Mouse (Mus musculus) adrenal gland, adult 8-10 months (tissue): ENCODE data around the gene Papln. TPM values are rescaled to one million over a fixed set of nuclear protein-coding genes. Genes with fewer than 3 reads are reported as not detected.

ENCODE experiments used
- DNase-seq: peaks from one replicate; pipeline ENCODE4 v3.0.0; 2022
- total RNA-seq, 4 experiments: library from RNA; stranded (reverse); gene quantifications; 2 replicates each; pipeline ENCODE4 v1.2.4; 2022

The Papln gene
- total RNA-seq, 4 experiments from 2014 or later, result 2.4 to 4.1 (median 3.2) TPM

DNA sequence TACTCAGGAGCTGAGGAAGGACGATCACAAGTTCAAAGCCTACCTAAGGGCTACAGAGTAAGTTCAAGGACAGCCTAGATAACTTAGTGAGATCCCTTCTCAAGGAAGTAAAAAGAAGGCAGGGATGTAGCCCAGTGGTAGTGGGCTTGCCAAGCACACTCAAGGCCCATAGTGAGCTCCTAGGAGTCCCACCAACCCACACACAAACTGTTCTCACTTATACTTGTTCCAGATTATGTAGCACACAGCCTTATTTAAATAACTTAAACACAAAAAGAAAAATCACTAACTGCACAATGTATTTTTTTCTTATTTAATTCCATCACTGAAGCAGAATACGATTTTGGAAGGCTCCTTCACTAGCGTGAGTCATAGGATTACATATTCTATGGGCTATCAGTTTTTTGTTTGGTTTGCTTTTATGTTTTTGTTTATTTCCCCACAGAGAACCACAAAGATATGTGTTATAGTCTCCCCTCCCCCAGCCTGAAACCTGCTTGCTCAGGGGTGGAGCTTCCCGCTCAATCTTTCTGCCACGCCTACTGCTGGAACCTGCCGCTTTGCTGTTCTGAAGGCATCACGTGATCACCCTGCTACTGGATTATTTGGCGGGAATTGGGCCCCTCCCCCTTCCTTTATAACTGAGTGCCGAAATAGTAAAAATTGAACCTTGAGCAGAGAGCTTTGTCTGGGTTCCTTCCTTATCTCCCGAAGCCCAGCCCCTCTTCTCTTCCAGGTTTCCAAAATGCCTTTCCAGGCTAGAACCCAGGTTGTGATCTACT is 78.2 kb downstream of the Papln start:
- DNase-seq, result no peak

Other genes with a start within 250 kb of the Papln start
- gene Dcaf4, start 243.2 kb upstream of the Papln start, total RNA-seq, result 10 to 100 TPM; 43.6 to 85.3 (median 57.4) TPM
- 10 to 100 TPM; 37.5 to 56.6 (median 46.0) TPM for gene Zfyve1, start 166.4 kb upstream of the Papln start, total RNA-seq
- gene Rbm25, start 132.4 kb upstream of the Papln start, total RNA-seq, result 100 to 1,000 TPM in 2 of 4 experiments, 10 to 100 TPM in 2; 70.8 to 172 (median 109) TPM
- 10 to 100 TPM; 71.4 to 81.3 (median 73.0) TPM for gene Psen1, start 75.5 kb upstream of the Papln start, total RNA-seq
- gene Numb, start 158.3 kb downstream of the Papln start, total RNA-seq, result 10 to 100 TPM; 42.0 to 62.1 (median 55.7) TPM
- gene Riox1, start 187.0 kb downstream of the Papln start, total RNA-seq, result 10 to 100 TPM in 3 of 4 experiments, 1 to 10 TPM in 1; 9.3 to 16.9 (median 15.6) TPM
- not detected for gene Heatr4, start 221.2 kb downstream of the Papln start, total RNA-seq
- gene Acot2, start 224.2 kb downstream of the Papln start, total RNA-seq, result 10 to 100 TPM; 16.1 to 33.1 (median 23.3) TPM
- 10 to 100 TPM in 3 of 4 experiments, 1 to 10 TPM in 1; 4.8 to 15.3 (median 12.3) TPM for gene Acot1, start 245.9 kb downstream of the Papln start, total RNA-seq